Mouse (Mus musculus) spleen, embryonic (tissue): ENCODE data around the gene Luzp4.
"Not testable (repeated sequence)": the region's sequence is repeated elsewhere in the genome, so short reads cannot be mapped to it uniquely, and the experiment has no call there.

Source experiments
- CTCF ChIA-PET: fragments of 350-600 bp; sonication (Branson Sonifier 250); formaldehyde crosslinking; loops from one replicate; lab custom pipeline; 2022; lab: Charles Lee

Luzp4 gene

GRCm38 (mm10) chrX:148857340-148857739 is at the start of gene Luzp4:
Gene Luzp4 (plus strand): TSS chrX:148857640.
- CTCF ChIA-PET = not testable (repeated sequence)

DNA sequence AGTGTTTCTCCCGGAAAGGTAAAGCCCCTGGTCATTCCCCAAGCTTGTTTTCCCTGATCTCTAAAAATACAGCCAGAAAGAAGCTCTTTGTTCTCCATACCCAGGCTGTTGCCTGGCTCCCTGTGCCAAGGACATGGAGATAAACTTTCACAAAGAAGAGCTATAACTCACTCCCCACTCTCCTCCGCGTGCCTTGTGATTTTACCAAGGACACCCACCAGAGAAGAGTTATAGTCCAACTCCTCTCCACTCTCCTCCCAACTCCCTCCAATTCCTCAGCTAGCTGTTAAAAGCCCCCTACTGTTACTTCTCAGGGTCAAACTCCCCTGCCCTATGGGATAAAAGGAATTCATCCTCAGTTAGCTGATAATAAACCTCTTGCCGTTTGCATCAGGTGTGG is 15.6 kb upstream of the Luzp4 start:
- CTCF ChIA-PET = not testable (repeated sequence)
